Mouse (Mus musculus): Measurements from ENCODE around the gene Azin2. TPM values are rescaled to one million over a fixed set of nuclear protein-coding genes. Genes with fewer than 3 reads are reported as not detected.

Azin2 gene
- polyA plus RNA-seq, 1 experiment from 2014 or later = 17.7 TPM

GRCm38 (mm10) chr4:128992176-128992575 lies 29.9 kb upstream of the Azin2 start:
- Histone ChIP-seq H3K9ac (no peak overlapping the region), H3K27me3 (no peaks in the 10 kb centered on the region; the same call in 1 of the 2 replicates), H3K27ac (no peak overlapping the region), H3K36me3 (no peaks in the 10 kb centered on the region), H3K9me3 (replicated peaks) (no peaks in the 10 kb centered on the region), H3K4me2 (replicated peaks) (no peak overlapping the region), H3K4me1 (peaks cover 18% of the 10 kb centered on the region), H3K4me3 (no peak overlapping the region)
- WGBS = 95% methylated on average over 3 of the region's 3 CpGs
- ATAC-seq (ENCODE audit: low FRiP score) = no peak

GRCm38 (mm10) chr4:128991500-128992008 lies 29.3 kb upstream of the Azin2 start, which contains the start of gene Ak2:
Gene Ak2 (plus strand): TSS chr4:128991958.
- H3K9ac ChIP-seq = no peak within 1 kb of the TSS
- no peak within 1 kb of the TSS for H3K27ac ChIP-seq
- peaks cover 18% of the 10 kb centered on the region for H3K4me1 ChIP-seq
- ATAC-seq (ENCODE audit: low FRiP score) = no peak
- H3K36me3 ChIP-seq = no peaks in the 10 kb centered on the region
- WGBS = 93% methylated on average over 9 of the region's 9 CpGs
- H3K4me2 ChIP-seq (replicated peaks) = peak within 1 kb of the TSS; percentile 23; the same call in 1 of the 2 replicates
- H3K9me3 ChIP-seq (replicated peaks) = no peaks in the 10 kb centered on the region
- no peaks in the 10 kb centered on the region; the same call in 1 of the 2 replicates for H3K27me3 ChIP-seq
- peak within 1 kb of the TSS; percentile 80; the same call in 1 of the 2 replicates for H3K4me3 ChIP-seq

- Histone ChIP-seq H3K9me3 (replicated peaks) (no peaks in the 10 kb centered on the region), H3K4me1 (peaks cover 10% of the 10 kb centered on the region), H3K36me3 (no peaks in the 10 kb centered on the region), H3K27me3 (no peaks in the 10 kb centered on the region; the same call in 1 of the 2 replicates), H3K9ac (no peak overlapping the region), H3K4me2 (replicated peaks) (no peak overlapping the region), H3K27ac (no peak overlapping the region), H3K4me3 (no peak overlapping the region)
- no peak for ATAC-seq (ENCODE audit: low FRiP score)
- WGBS = 58% methylated on average over 11 of the region's 11 CpGs
Observed at GRCm38 (mm10) chr4:128989678-128990077, 27.4 kb upstream of the Azin2 start.

- Histone ChIP-seq H3K4me3 (no peak overlapping the region), H3K4me2 (replicated peaks) (no peak overlapping the region), H3K9me3 (replicated peaks) (no peaks in the 10 kb centered on the region), H3K27ac (no peak overlapping the region), H3K4me1 (peaks cover 3% of the 10 kb centered on the region), H3K36me3 (no peaks in the 10 kb centered on the region), H3K27me3 (no peaks in the 10 kb centered on the region; the same call in 1 of the 2 replicates), H3K9ac (no peak overlapping the region)
- WGBS = 53% methylated on average over 3 of the region's 3 CpGs
- no peak for ATAC-seq (ENCODE audit: low FRiP score)
Observed at GRCm38 (mm10) chr4:128988911-128989310, 26.7 kb upstream of the Azin2 start.

GRCm38 (mm10) chr4:128984600-128984999 lies 22.4 kb upstream of the Azin2 start:
- WGBS = 81% methylated on average over 3 of the region's 3 CpGs
- Histone ChIP-seq H3K9me3 (replicated peaks) (no peaks in the 10 kb centered on the region), H3K9ac (no peak overlapping the region), H3K4me3 (no peak overlapping the region), H3K36me3 (no peaks in the 10 kb centered on the region), H3K27ac (no peak overlapping the region), H3K4me2 (replicated peaks) (no peak overlapping the region), H3K27me3 (no peaks in the 10 kb centered on the region; the same call in 1 of the 2 replicates), H3K4me1 (no peaks in the 10 kb centered on the region)
- ATAC-seq (ENCODE audit: low FRiP score) = no peak

GRCm38 (mm10) chr4:128983656-128984055 lies 21.4 kb upstream of the Azin2 start:
- ATAC-seq (ENCODE audit: low FRiP score) = no peak
- 65% methylated on average over 2 of the region's 2 CpGs for WGBS
- Histone ChIP-seq H3K4me3 (no peak overlapping the region), H3K36me3 (no peaks in the 10 kb centered on the region), H3K9ac (no peak overlapping the region), H3K27ac (no peak overlapping the region), H3K9me3 (replicated peaks) (no peaks in the 10 kb centered on the region), H3K27me3 (no peaks in the 10 kb centered on the region), H3K4me1 (no peaks in the 10 kb centered on the region), H3K4me2 (replicated peaks) (no peak overlapping the region)

- Histone ChIP-seq H3K4me3 (no peak overlapping the region), H3K9me3 (replicated peaks) (no peaks in the 10 kb centered on the region), H3K9ac (no peak overlapping the region), H3K36me3 (no peaks in the 10 kb centered on the region), H3K4me1 (no peaks in the 10 kb centered on the region; the same call in 1 of the 2 replicates), H3K4me2 (replicated peaks) (no peak overlapping the region), H3K27ac (no peak overlapping the region), H3K27me3 (no peaks in the 10 kb centered on the region)
- ATAC-seq (ENCODE audit: low FRiP score) = no peak
- 80% methylated on average over 2 of the region's 2 CpGs for WGBS
Observed at GRCm38 (mm10) chr4:128983151-128983550, 20.9 kb upstream of the Azin2 start.

GRCm38 (mm10) chr4:128981833-128982180 lies 19.6 kb upstream of the Azin2 start:
- no peak for ATAC-seq (ENCODE audit: low FRiP score)
- H3K4me2 ChIP-seq (replicated peaks) = no peak overlapping the region
- 76% methylated on average over 11 of the region's 11 CpGs for WGBS
- no peaks in the 10 kb centered on the region for H3K27me3 ChIP-seq
- no peaks in the 10 kb centered on the region; the same call in 1 of the 2 replicates for H3K4me1 ChIP-seq
- H3K27ac ChIP-seq = no peak overlapping the region
- no peak overlapping the region for H3K9ac ChIP-seq
- H3K36me3 ChIP-seq = no peaks in the 10 kb centered on the region
- H3K4me3 ChIP-seq = no peak overlapping the region
- H3K9me3 ChIP-seq (replicated peaks) = no peaks in the 10 kb centered on the region

GRCm38 (mm10) chr4:128980890-128981832 lies 18.9 kb upstream of the Azin2 start:
- H3K9ac ChIP-seq = no peak overlapping the region
- no peak overlapping the region for H3K4me3 ChIP-seq
- H3K9me3 ChIP-seq (replicated peaks) = no peaks in the 10 kb centered on the region
- H3K4me1 ChIP-seq = no peaks in the 10 kb centered on the region; the same call in 1 of the 2 replicates
- 79% methylated on average over 12 of the region's 12 CpGs for whole genome bisulfite sequencing
- no peak overlapping the region for H3K27ac ChIP-seq
- H3K4me2 ChIP-seq (replicated peaks) = no peak overlapping the region
- no peak for ATAC-seq (ENCODE audit: low FRiP score)
- no peaks in the 10 kb centered on the region for H3K27me3 ChIP-seq
- no peaks in the 10 kb centered on the region for H3K36me3 ChIP-seq

- no peaks in the 10 kb centered on the region; the same call in 1 of the 2 replicates for H3K4me1 ChIP-seq
- no peaks in the 10 kb centered on the region for H3K27me3 ChIP-seq
- no peaks in the 10 kb centered on the region for H3K9me3 ChIP-seq (replicated peaks)
- no peak overlapping the region for H3K4me2 ChIP-seq (replicated peaks)
- H3K4me3 ChIP-seq = no peak overlapping the region
- no peaks in the 10 kb centered on the region for H3K36me3 ChIP-seq
- ATAC-seq (ENCODE audit: low FRiP score) = no peak
- H3K27ac ChIP-seq = no peak overlapping the region
- no peak overlapping the region for H3K9ac ChIP-seq
- 55% methylated on average over 1 of the region's 1 CpGs for WGBS
Observed at GRCm38 (mm10) chr4:128978634-128979033, 16.4 kb upstream of the Azin2 start.

- H3K9me3 ChIP-seq (replicated peaks) = no peaks in the 10 kb centered on the region
- H3K27me3 ChIP-seq = no peaks in the 10 kb centered on the region
- no peak overlapping the region for H3K27ac ChIP-seq
- H3K4me2 ChIP-seq (replicated peaks) = no peak overlapping the region
- no peak overlapping the region for H3K9ac ChIP-seq
- H3K36me3 ChIP-seq = no peaks in the 10 kb centered on the region
- no peaks in the 10 kb centered on the region; the same call in 1 of the 2 replicates for H3K4me1 ChIP-seq
- ATAC-seq (ENCODE audit: low FRiP score) = no peak
- H3K4me3 ChIP-seq = no peak overlapping the region
- 77% methylated on average over 3 of the region's 3 CpGs for WGBS
Observed at GRCm38 (mm10) chr4:128977217-128977616, 15.0 kb upstream of the Azin2 start.

GRCm38 (mm10) chr4:128976577-128976976 lies 14.3 kb upstream of the Azin2 start:
- H3K4me1 ChIP-seq = no peaks in the 10 kb centered on the region; the same call in 1 of the 2 replicates
- WGBS = 89% methylated on average over 4 of the region's 4 CpGs
- H3K9ac ChIP-seq = no peak overlapping the region
- ATAC-seq (ENCODE audit: low FRiP score) = no peak
- no peak overlapping the region for H3K4me3 ChIP-seq
- H3K4me2 ChIP-seq (replicated peaks) = no peak overlapping the region
- H3K36me3 ChIP-seq = no peaks in the 10 kb centered on the region
- H3K27me3 ChIP-seq = no peaks in the 10 kb centered on the region
- no peak overlapping the region for H3K27ac ChIP-seq
- no peaks in the 10 kb centered on the region for H3K9me3 ChIP-seq (replicated peaks)
